10 mouse cellular contexts compared by ENCODE assay signal in genomic region chr5:129045641-129046580, GRCm38 (mm10). TPM values are rescaled to one million over a fixed set of nuclear protein-coding genes. Genes with fewer than 3 reads are reported as not detected.
DNase-seq lines count a peak whose midpoint lies in the region; ATAC-seq lines count a peak whose summit lies in the region.
"Had no signal": no experiment of that assay in that cellular context is flagged by ENCODE, and none has a peak within 500 bp of the region (broad histone marks: within the 10 kb centered on the region; RNA-seq: fewer than 3 reads in every experiment).

No protein-coding gene starts in this region.

- peak overlapping the region; percentile 66 for H3K27ac ChIP-seq in hindbrain, embryonic 13.5 days
- peak overlapping the region; percentile 48; the same call in 1 of the 2 replicates for H3K27ac ChIP-seq in neural tube, embryonic 15.5 days (replicated peaks)

- no peak overlapping the region for H3K4me3 ChIP-seq in hindbrain, embryonic 13.5 days
- H3K4me3 ChIP-seq in neural tube, embryonic 15.5 days (replicated peaks) = no peak overlapping the region

- intact Hi-C loops in gastrocnemius, postnatal 36 days (cut with DNase I) = no loop called here

- no peaks in the 10 kb centered on the region for H3K9me3 ChIP-seq in hindbrain, embryonic 13.5 days
- H3K9me3 ChIP-seq in neural tube, embryonic 15.5 days (replicated peaks) = no peaks in the 10 kb centered on the region

- peaks cover 30% of the 10 kb centered on the region for H3K4me1 ChIP-seq in hindbrain, embryonic 13.5 days (replicated peaks)
- H3K4me1 ChIP-seq in neural tube, embryonic 15.5 days = peaks cover 19% of the 10 kb centered on the region

- no peaks in the 10 kb centered on the region for H3K36me3 ChIP-seq in hindbrain, embryonic 13.5 days
- H3K36me3 ChIP-seq in neural tube, embryonic 15.5 days = no peaks in the 10 kb centered on the region

- peak; percentile 17 for DNase-seq in embryo, embryonic 10.5 days (ENCODE audit: low spot score)
- no peak for DNase-seq in embryo, embryonic 10 days (ENCODE audit: low spot score)
- peak; percentile 37 for DNase-seq in Muller cell, postnatal 12 days (ENCODE audit: inconsistent ontology term)
- DNase-seq in ovary, postnatal 10 days (ENCODE audit: low spot score) = no peak
- no peak for DNase-seq in ovary, postnatal 14 days (ENCODE audit: low spot score)
- no peak for DNase-seq in gastrocnemius, postnatal 36 days
- DNase-seq: cerebellum, postnatal 36 days; kidney, postnatal 14 days had no signal

- peak overlapping the region; percentile 6 for H3K9ac ChIP-seq in hindbrain, embryonic 13.5 days
- H3K9ac ChIP-seq in neural tube, embryonic 15.5 days (replicated peaks) = no peak overlapping the region

- peak overlapping the region; percentile 13; the same call in 1 of the 2 replicates for H3K4me2 ChIP-seq in hindbrain, embryonic 13.5 days
- H3K4me2 ChIP-seq in neural tube, embryonic 15.5 days = 0 out of 2 replicates have a peak overlapping the region, but pooled peaks have one; percentile 13

- 40% methylated on average over 26 of the region's 26 CpGs for WGBS in hindbrain, embryonic 13.5 days
- WGBS in neural tube, embryonic 15.5 days = 38% methylated on average over 26 of the region's 26 CpGs

- H3K27me3 ChIP-seq in hindbrain, embryonic 13.5 days = no peaks in the 10 kb centered on the region
- no peaks in the 10 kb centered on the region for H3K27me3 ChIP-seq in neural tube, embryonic 15.5 days (replicated peaks)

- ATAC-seq in hindbrain, embryonic 13.5 days (ENCODE audit: low FRiP score) = no peak
- ATAC-seq in neural tube, embryonic 15.5 days (ENCODE audit: low FRiP score) = no peak

RNA-seq across cellular contexts. Expression of gene Ran, which starts 26.0 kb away (rescaled TPM):
- 416 and 421 TPM in 2 replicates for polyA plus RNA-seq in hindbrain, embryonic 13.5 days (2015; fragmentation: Nextera tagmentation; extraction: Ambion mirVana)
- 311 and 368 TPM in 2 replicates for polyA plus RNA-seq in neural tube, embryonic 15.5 days (2015; fragmentation: Nextera tagmentation; extraction: Ambion mirVana)
- 10 to 100 TPM; 60.3 to 64.1 TPM for total RNA-seq in gastrocnemius, postnatal 36 days (2021)

RNA-seq across cellular contexts. Expression of gene Stx2, which starts 37.5 kb away (rescaled TPM):
- 18.0 and 21.1 TPM in 2 replicates for polyA plus RNA-seq in hindbrain, embryonic 13.5 days (2015; fragmentation: Nextera tagmentation; extraction: Ambion mirVana)
- 20.1 and 20.5 TPM in 2 replicates for polyA plus RNA-seq in neural tube, embryonic 15.5 days (2015; fragmentation: Nextera tagmentation; extraction: Ambion mirVana)
- total RNA-seq in gastrocnemius, postnatal 36 days (2021) = 1 to 10 TPM; 7.6 to 8.4 TPM

RNA-seq across cellular contexts. Expression of gene Adgrd1, which starts 50.6 kb away (rescaled TPM):
- 0.13 and 0.14 TPM in 2 replicates for polyA plus RNA-seq in hindbrain, embryonic 13.5 days (2015; fragmentation: Nextera tagmentation; extraction: Ambion mirVana)
- 0.38 and 0.69 TPM in 2 replicates for polyA plus RNA-seq in neural tube, embryonic 15.5 days (2015; fragmentation: Nextera tagmentation; extraction: Ambion mirVana)
- 1 to 10 TPM; 4.6 to 5.1 TPM for total RNA-seq in gastrocnemius, postnatal 36 days (2021)

Comparison
In these comparisons a context has a peak if more than half of its experiments do, and no peak if none do; other contexts are left out.
1. DNase-seq: peak in embryo, embryonic 10.5 days (single experiment) and Muller cell, postnatal 12 days (single experiment); none in embryo, embryonic 10 days (single experiment), ovary, postnatal 10 days (single experiment), ovary, postnatal 14 days (single experiment) and gastrocnemius, postnatal 36 days (0 of 2).